Mouse (Mus musculus) E14TG2a.4 (cell line): ENCODE measurements around the gene Mrpl33.

Source experiments
- H3K27me3 ChIP-seq: 2 replicates; pipeline ENCODE4 v1.6.1; 2014; ENCODE audit warnings: low read length, control low read depth; ENCODE audit not compliant: insufficient read depth
- H3K36me3 ChIP-seq: 2 replicates; pipeline ENCODE4 v1.6.1; 2014; ENCODE audit warnings: low read length, control low read depth; ENCODE audit not compliant: insufficient read depth
- H3K4me1 ChIP-seq: replicated peaks from 2 replicates; pipeline ENCODE4 v1.6.1; 2014; ENCODE audit warnings: low read depth, low read length, control low read depth
- H3K4me3 ChIP-seq: replicated peaks from 2 replicates; pipeline ENCODE4 v1.5.1; 2014; ENCODE audit warnings: mild to moderate bottlenecking, low read length
- H3K9me3 ChIP-seq: 2 replicates; pipeline ENCODE4 v1.6.1; 2014; ENCODE audit warnings: low read length, control low read depth
- CTCF ChIP-seq: conservative IDR thresholded peaks from 2 replicates; pipeline ENCODE4 v1.5.1; 2014; ENCODE audit warnings: low read length
- NANOG ChIP-seq: IDR thresholded peaks from 2 replicates; pipeline ENCODE4 v1.6.1; 2014; ENCODE audit warnings: borderline replicate concordance, low read length, mixed read lengths
- POU5F1 ChIP-seq: IDR thresholded peaks from 2 replicates; pipeline ENCODE4 v1.6.1; 2014; ENCODE audit warnings: low read length, borderline replicate concordance

Mrpl33 gene

GRCm38 (mm10) chr5:31566457-31566856, 30.3 kb upstream of the Mrpl33 start:
- Histone ChIP-seq H3K27me3 (peaks cover 8% of the 10 kb centered on the region), H3K9me3 (no peaks in the 10 kb centered on the region), H3K4me3 (no peak overlapping the region), H3K4me1 (peaks cover 40% of the 10 kb centered on the region), H3K36me3 (peaks cover 20% of the 10 kb centered on the region)
- TF ChIP-seq POU5F1 (no peak), NANOG (no peak), CTCF (no peak)

- Histone ChIP-seq H3K9me3 (no peaks in the 10 kb centered on the region), H3K4me1 (peaks cover 37% of the 10 kb centered on the region), H3K36me3 (peaks cover 3% of the 10 kb centered on the region; the same call in 1 of the 2 replicates), H3K4me3 (no peak overlapping the region), H3K27me3 (peaks cover 15% of the 10 kb centered on the region)
- TF ChIP-seq CTCF (no peak), POU5F1 (no peak), NANOG (no peak)
Measured at GRCm38 (mm10) chr5:31567951-31568657, 28.6 kb upstream of the Mrpl33 start.

GRCm38 (mm10) chr5:31571023-31571608, 25.6 kb upstream of the Mrpl33 start:
- Histone ChIP-seq H3K4me3 (peak overlapping the region; percentile 64), H3K36me3 (no peaks in the 10 kb centered on the region), H3K27me3 (peaks cover 15% of the 10 kb centered on the region), H3K9me3 (no peaks in the 10 kb centered on the region), H3K4me1 (peaks cover 17% of the 10 kb centered on the region)
- TF ChIP-seq POU5F1: no peak
- no peak for TF ChIP-seq CTCF
- TF ChIP-seq NANOG: no peak

GRCm38 (mm10) chr5:31573722-31574121, 23.0 kb upstream of the Mrpl33 start:
- no peaks in the 10 kb centered on the region for H3K9me3 ChIP-seq
- peaks cover 25% of the 10 kb centered on the region for H3K27me3 ChIP-seq
- no peak for TF ChIP-seq NANOG
- H3K36me3 ChIP-seq: no peaks in the 10 kb centered on the region
- peaks cover 17% of the 10 kb centered on the region for H3K4me1 ChIP-seq
- H3K4me3 ChIP-seq: no peak overlapping the region

- Histone ChIP-seq H3K4me1 (peaks cover 4% of the 10 kb centered on the region), H3K36me3 (no peaks in the 10 kb centered on the region), H3K9me3 (no peaks in the 10 kb centered on the region), H3K4me3 (no peak overlapping the region), H3K27me3 (peaks cover 18% of the 10 kb centered on the region)
- TF ChIP-seq POU5F1: no peak
Measured at GRCm38 (mm10) chr5:31576539-31576975, 20.2 kb upstream of the Mrpl33 start.

GRCm38 (mm10) chr5:31581263-31581662, 15.5 kb upstream of the Mrpl33 start:
- H3K9me3 ChIP-seq: peaks cover 9% of the 10 kb centered on the region

DNA sequence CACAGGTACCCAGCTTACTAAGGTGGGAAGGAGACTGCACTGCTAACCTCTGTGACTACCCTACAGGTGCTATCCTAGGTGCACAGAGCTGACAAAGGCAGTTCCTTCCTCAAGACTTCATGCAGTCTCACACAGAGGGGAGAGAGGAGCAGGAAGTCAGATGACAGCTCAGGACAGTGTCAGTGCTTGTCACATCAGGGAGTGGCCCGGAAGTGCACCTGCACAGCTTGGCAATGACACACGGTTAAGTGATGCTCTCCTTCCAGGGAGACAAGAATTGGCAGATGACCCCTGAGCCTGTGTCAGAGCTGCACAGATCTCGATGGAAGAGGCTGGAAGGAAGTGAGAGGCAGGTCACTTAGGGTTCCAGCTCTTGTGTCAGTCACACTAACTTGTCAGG, 14.8 kb upstream of the Mrpl33 start:
- no peak for TF ChIP-seq POU5F1
- no peak for TF ChIP-seq NANOG
- no peak for TF ChIP-seq CTCF
- Histone ChIP-seq H3K36me3 (no peaks in the 10 kb centered on the region), H3K4me1 (peaks cover 10% of the 10 kb centered on the region), H3K27me3 (peaks cover 9% of the 10 kb centered on the region; the same call in 1 of the 2 replicates), H3K4me3 (no peak overlapping the region), H3K9me3 (peaks cover 9% of the 10 kb centered on the region)

More at GRCm38 (mm10) chr5:31581263-31581662, 15.5 kb upstream of the Mrpl33 start:
- peaks cover 3% of the 10 kb centered on the region; the same call in 1 of the 2 replicates for H3K4me1 ChIP-seq
- H3K36me3 ChIP-seq: no peaks in the 10 kb centered on the region
- H3K27me3 ChIP-seq: peaks cover 12% of the 10 kb centered on the region; the same call in 1 of the 2 replicates
- no peak overlapping the region for H3K4me3 ChIP-seq
- no peak for TF ChIP-seq NANOG
- no peak for TF ChIP-seq CTCF

DNA sequence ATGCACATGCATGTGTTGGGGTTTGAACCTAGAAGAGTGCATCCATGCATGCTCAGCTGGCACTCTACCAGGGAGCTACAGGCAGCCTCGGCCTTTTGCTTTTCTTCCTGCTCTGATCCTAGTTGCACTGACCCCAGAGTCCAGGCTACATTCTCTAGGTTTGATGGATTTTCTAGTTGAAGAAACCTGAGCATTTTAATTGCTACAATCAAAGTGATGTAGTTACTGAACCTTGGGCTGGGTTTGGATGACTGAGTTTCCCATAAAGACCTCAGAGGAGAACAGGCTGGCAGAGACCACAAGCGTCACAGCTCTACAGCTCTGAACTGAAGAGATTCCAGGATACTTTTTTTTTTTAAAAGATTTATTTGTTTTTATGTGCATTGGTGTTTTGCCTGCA, 13.5 kb upstream of the Mrpl33 start:
- no peak for TF ChIP-seq POU5F1
- no peak for TF ChIP-seq CTCF
- TF ChIP-seq NANOG: no peak
- no peaks in the 10 kb centered on the region for H3K36me3 ChIP-seq
- H3K27me3 ChIP-seq: 0 out of 2 replicates have a peak, but pooled peaks cover 2% of the 10 kb centered on the region
- H3K9me3 ChIP-seq: peaks cover 9% of the 10 kb centered on the region
- H3K4me3 ChIP-seq: no peak overlapping the region
- peaks cover 14% of the 10 kb centered on the region for H3K4me1 ChIP-seq

DNA sequence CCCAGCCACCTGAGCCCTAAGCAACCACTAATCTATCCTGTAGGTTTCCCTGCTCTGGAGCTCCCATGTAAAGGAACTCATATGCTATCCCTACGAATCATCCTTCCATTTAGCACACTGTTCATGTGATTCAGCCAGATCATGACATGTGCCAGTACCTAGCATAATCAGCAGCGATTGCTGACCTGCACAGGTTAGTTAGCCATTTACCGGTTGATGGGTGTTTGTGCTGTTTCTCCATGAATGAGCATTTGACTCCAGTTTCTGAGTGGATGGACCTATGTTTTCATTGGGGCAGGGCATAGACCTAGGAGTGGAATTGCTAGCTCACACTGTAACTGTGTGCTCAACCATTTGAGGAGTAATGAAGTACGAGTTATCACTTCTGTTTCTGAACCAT, 11.2 kb upstream of the Mrpl33 start:
- H3K9me3 ChIP-seq: peaks cover 12% of the 10 kb centered on the region
- H3K27me3 ChIP-seq: no peaks in the 10 kb centered on the region
- TF ChIP-seq NANOG (no peak), CTCF (no peak), POU5F1 (no peak)
- H3K4me1 ChIP-seq: peaks cover 18% of the 10 kb centered on the region
- H3K4me3 ChIP-seq: no peak overlapping the region
- no peaks in the 10 kb centered on the region for H3K36me3 ChIP-seq
